Mouse (Mus musculus): ENCODE measurements at regions not wholly inside any gene's neighbourhood (a gene's known extent, or its start where the extent isn't known, plus 50 kb on each side); places are given as distances from the start of the nearest gene placed in this dataset.

DNA sequence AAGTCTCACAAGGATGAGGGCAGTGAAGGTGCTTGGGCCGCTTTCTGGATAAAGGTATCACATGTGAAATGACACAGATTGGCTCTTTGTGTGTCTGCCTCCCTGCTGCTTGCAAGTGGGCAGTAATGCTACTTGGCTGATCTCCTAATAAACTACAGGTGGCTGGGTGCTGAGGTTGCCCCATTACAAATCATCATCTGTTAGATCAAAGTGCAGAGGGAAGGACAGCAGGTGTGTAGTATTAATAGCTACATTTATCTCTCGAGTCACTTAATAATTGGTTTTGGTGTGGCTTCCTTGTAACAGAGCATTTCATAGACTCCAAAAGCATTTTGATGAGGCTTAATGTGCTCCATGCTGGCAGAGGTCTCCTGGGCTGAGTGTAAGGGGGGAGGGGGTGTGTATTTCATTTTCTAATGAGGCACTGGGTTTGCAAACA lies 424.2 kb downstream of the Pros1 start:
- no peak overlapping the region for H3K27ac ChIP-seq
- no peak for TF ChIP-seq CTCF (IDR thresholded peaks at IDR 0.05; ENCODE audit: low read depth)
- H3K27me3 ChIP-seq (ENCODE audit: insufficient read depth, low read length) = no peaks in the 10 kb centered on the region
- no peak overlapping the region for H3K4me3 ChIP-seq (ENCODE audit: low read length)
- H3K4me2 ChIP-seq (ENCODE audit: low read depth, low read length) = no peak overlapping the region
- WGBS = 28% methylated on average over 2 of the region's 2 CpGs
- no peaks in the 10 kb centered on the region for H3K4me1 ChIP-seq (ENCODE audit: insufficient read depth, low read length)
- peak; percentile 26 for DNase-seq (ENCODE audit: low spot score)
- ATAC-seq = peak; percentile 67
- no peaks in the 10 kb centered on the region for H3K36me3 ChIP-seq (ENCODE audit: insufficient read depth, low read length)
- H3K9me3 ChIP-seq (ENCODE audit: low read length) = no peaks in the 10 kb centered on the region
- H3K9ac ChIP-seq (replicated peaks; ENCODE audit: low read length) = no peak overlapping the region

DNA sequence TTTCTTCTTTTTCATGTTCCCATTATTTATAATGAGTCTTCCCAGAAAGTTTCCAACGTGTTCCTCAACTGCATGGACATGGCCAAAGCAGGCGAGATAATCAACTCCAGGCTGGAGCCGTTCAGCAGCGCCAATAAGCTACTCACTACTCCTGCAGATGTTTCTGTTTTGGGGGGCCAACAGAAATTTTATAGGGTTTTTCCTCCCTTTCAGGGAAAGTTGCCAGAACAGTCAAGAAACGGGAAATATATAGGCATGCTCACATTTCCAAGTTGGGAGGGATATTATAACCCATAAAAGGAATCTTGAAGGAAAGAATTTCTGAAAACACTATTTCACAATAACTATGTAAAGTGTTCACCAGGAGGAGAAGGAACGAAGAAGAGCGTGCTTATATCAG lies 433.5 kb downstream of the Pros1 start:
- ATAC-seq (no peak), DNase-seq (ENCODE audit: low spot score) (no peak)
- 89% methylated on average over 7 of the region's 7 CpGs for WGBS
- Histone ChIP-seq H3K27me3 (ENCODE audit: insufficient read depth, low read length) (no peaks in the 10 kb centered on the region), H3K4me1 (ENCODE audit: insufficient read depth, low read length) (no peaks in the 10 kb centered on the region), H3K4me3 (ENCODE audit: low read length) (no peak overlapping the region), H3K27ac (no peak overlapping the region), H3K36me3 (ENCODE audit: insufficient read depth, low read length) (no peaks in the 10 kb centered on the region), H3K9ac (replicated peaks; ENCODE audit: low read length) (no peak overlapping the region), H3K4me2 (ENCODE audit: low read depth, low read length) (no peak overlapping the region), H3K9me3 (ENCODE audit: low read length) (no peaks in the 10 kb centered on the region)
- TF ChIP-seq CTCF (IDR thresholded peaks at IDR 0.05; ENCODE audit: low read depth) = no peak

DNA sequence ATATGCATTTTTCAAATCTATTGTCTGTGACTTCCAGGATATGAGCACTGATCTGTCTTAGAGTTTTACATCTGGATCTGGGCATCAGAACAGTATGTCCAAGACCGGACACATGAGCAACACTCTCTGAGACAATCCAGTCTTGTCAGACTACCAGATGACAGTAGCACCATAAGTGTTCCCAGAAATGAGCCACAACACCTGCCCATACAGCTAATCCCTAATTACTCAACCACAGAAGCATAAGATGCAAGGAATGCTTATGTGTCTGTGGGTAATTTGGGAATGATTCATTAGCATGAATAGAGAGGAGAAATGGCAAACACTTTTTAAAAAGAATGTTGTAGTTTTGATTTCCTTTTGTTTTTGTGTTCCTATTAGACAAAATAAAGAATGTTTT lies 457.6 kb downstream of the Pros1 start:
- TF ChIP-seq CTCF (IDR thresholded peaks at IDR 0.05; ENCODE audit: low read depth) = no peak
- WGBS = 90% methylated on average over 1 of the region's 1 CpGs

DNA sequence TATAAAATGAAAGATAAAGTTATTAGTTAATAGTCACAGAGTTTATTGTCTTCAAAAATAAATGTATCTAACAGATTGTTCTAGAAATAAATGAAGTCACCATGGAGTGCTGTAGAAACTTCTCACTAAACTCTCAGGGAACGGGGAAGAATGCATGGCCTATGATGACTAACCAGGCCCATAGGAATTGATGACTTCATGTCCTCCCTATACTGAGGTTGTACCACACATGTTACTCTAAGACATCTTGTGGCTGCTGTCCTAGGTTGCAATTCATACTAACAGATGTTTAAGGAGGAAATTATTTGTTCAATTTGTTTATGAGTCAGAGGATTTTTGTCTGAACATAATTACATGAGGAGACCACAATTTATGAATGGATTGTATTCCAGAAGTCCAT lies 459.4 kb downstream of the Pros1 start:
- no peak for ATAC-seq
- H3K9ac ChIP-seq (replicated peaks; ENCODE audit: low read length) = no peak overlapping the region
- no peak for DNase-seq (ENCODE audit: low spot score)
- H3K27ac ChIP-seq = no peak overlapping the region
- no peak for TF ChIP-seq CTCF (IDR thresholded peaks at IDR 0.05; ENCODE audit: low read depth)
- H3K36me3 ChIP-seq (ENCODE audit: insufficient read depth, low read length) = no peaks in the 10 kb centered on the region
- no peak overlapping the region for H3K4me2 ChIP-seq (ENCODE audit: low read depth, low read length)
- WGBS = 95% methylated on average over 1 of the region's 1 CpGs
- no peaks in the 10 kb centered on the region for H3K27me3 ChIP-seq (ENCODE audit: insufficient read depth, low read length)
- no peaks in the 10 kb centered on the region for H3K4me1 ChIP-seq (ENCODE audit: insufficient read depth, low read length)
- no peak overlapping the region for H3K4me3 ChIP-seq (ENCODE audit: low read length)
- H3K9me3 ChIP-seq (ENCODE audit: low read length) = no peaks in the 10 kb centered on the region

More for the DNA sequence above, 457.6 kb downstream of the Pros1 start:
- Histone ChIP-seq H3K4me3 (ENCODE audit: low read length) (no peak overlapping the region), H3K27me3 (ENCODE audit: insufficient read depth, low read length) (no peaks in the 10 kb centered on the region), H3K27ac (no peak overlapping the region), H3K4me2 (ENCODE audit: low read depth, low read length) (no peak overlapping the region), H3K9me3 (ENCODE audit: low read length) (no peaks in the 10 kb centered on the region), H3K36me3 (ENCODE audit: insufficient read depth, low read length) (no peaks in the 10 kb centered on the region), H3K4me1 (ENCODE audit: insufficient read depth, low read length) (no peaks in the 10 kb centered on the region), H3K9ac (replicated peaks; ENCODE audit: low read length) (no peak overlapping the region)
- DNase-seq (ENCODE audit: low spot score) (no peak), ATAC-seq (no peak)

- WGBS = 34% methylated on average over 5 of the region's 5 CpGs
- ATAC-seq (no peak), DNase-seq (ENCODE audit: low spot score) (no peak)
- no peak for TF ChIP-seq CTCF (IDR thresholded peaks at IDR 0.05; ENCODE audit: low read depth)
- Histone ChIP-seq H3K4me3 (ENCODE audit: low read length) (no peak overlapping the region), H3K9me3 (ENCODE audit: low read length) (no peaks in the 10 kb centered on the region), H3K4me2 (ENCODE audit: low read depth, low read length) (no peak overlapping the region), H3K36me3 (ENCODE audit: insufficient read depth, low read length) (no peaks in the 10 kb centered on the region), H3K4me1 (ENCODE audit: insufficient read depth, low read length) (no peaks in the 10 kb centered on the region), H3K9ac (replicated peaks; ENCODE audit: low read length) (no peak overlapping the region), H3K27ac (no peak overlapping the region), H3K27me3 (ENCODE audit: insufficient read depth, low read length) (no peaks in the 10 kb centered on the region)
Measured at GRCm38 (mm10) chr16:63319602-63320001, 465.5 kb downstream of the Pros1 start.

DNA sequence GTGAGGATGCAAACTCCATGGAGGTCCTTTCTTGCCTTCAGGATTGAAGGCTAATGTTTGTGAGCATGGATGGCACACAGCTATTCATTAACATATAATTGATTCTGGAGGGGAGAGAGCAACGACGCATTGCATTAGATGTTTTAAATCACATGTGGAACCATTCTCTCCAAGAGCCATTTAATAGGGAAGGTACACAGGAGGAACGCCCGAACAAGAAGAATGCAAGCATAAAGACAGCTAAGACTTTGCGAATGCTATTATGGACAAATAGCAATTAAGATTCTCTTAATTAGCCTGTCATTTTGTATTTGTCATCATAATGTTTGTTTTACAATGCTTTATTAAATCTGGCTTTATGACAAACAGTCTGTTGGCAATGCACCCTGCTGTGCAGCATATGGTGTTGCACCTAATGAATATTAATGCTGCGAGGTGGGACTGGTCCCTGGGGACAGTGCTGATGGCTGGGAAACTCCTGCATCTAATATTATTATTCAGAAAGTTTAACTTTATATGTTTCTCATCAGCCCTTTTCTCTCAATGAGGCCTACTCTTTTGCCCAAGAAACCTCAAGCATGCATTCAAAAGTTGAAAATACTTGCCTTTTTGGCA lies 497.5 kb downstream of the Pros1 start:
- Histone ChIP-seq H3K4me3 (ENCODE audit: low read length) (no peak overlapping the region), H3K27ac (no peak overlapping the region), H3K4me1 (ENCODE audit: insufficient read depth, low read length) (no peaks in the 10 kb centered on the region), H3K4me2 (ENCODE audit: low read depth, low read length) (no peak overlapping the region), H3K9me3 (ENCODE audit: low read length) (no peaks in the 10 kb centered on the region), H3K9ac (replicated peaks; ENCODE audit: low read length) (no peak overlapping the region), H3K27me3 (ENCODE audit: insufficient read depth, low read length) (no peaks in the 10 kb centered on the region), H3K36me3 (ENCODE audit: insufficient read depth, low read length) (no peaks in the 10 kb centered on the region)
- TF ChIP-seq CTCF (IDR thresholded peaks at IDR 0.05; ENCODE audit: low read depth) = no peak
- 0 out of 2 replicates have a peak, but pooled peaks have one; percentile 38 for ATAC-seq
- WGBS = 35% methylated on average over 6 of the region's 6 CpGs
- peak; percentile 58 for DNase-seq (ENCODE audit: low spot score)

GRCm38 (mm10) chr16:63369868-63370267 lies 494.1 kb downstream of the Epha3 start:
- no peaks in the 10 kb centered on the region for H3K9me3 ChIP-seq (ENCODE audit: low read length)
- no peak for DNase-seq (ENCODE audit: low spot score)
- no peak for ATAC-seq
- WGBS = 71% methylated on average over 5 of the region's 5 CpGs
- H3K4me2 ChIP-seq (ENCODE audit: low read depth, low read length) = no peak overlapping the region
- no peak overlapping the region for H3K4me3 ChIP-seq (ENCODE audit: low read length)
- H3K27me3 ChIP-seq (ENCODE audit: insufficient read depth, low read length) = no peaks in the 10 kb centered on the region
- no peaks in the 10 kb centered on the region for H3K36me3 ChIP-seq (ENCODE audit: insufficient read depth, low read length)
- H3K4me1 ChIP-seq (ENCODE audit: insufficient read depth, low read length) = no peaks in the 10 kb centered on the region
- H3K27ac ChIP-seq = no peak overlapping the region
- TF ChIP-seq CTCF (IDR thresholded peaks at IDR 0.05; ENCODE audit: low read depth) = no peak
- H3K9ac ChIP-seq (replicated peaks; ENCODE audit: low read length) = no peak overlapping the region
